Mouse (Mus musculus) cerebellum, adult 8-10 months (tissue): ENCODE data around the gene Lcor.

Experiments
- DNase-seq: peaks from one replicate; pipeline ENCODE4 v3.0.0; 2022

Lcor gene

GRCm38 (mm10) chr19:41482190-41482908 is at the start of gene Lcor:
TSS of gene Lcor (plus strand) at chr19:41482637.
- DNase-seq, result peak; percentile 83

- DNase-seq, result no peak
Measured at GRCm38 (mm10) chr19:41435366-41435765, 47.1 kb upstream of the Lcor start.

GRCm38 (mm10) chr19:41436461-41436860 is 46.0 kb upstream of the Lcor start:
- no peak for DNase-seq

GRCm38 (mm10) chr19:41438953-41439352 is 43.5 kb upstream of the Lcor start:
- peak; percentile 36 for DNase-seq

GRCm38 (mm10) chr19:41441446-41441845 is 41.0 kb upstream of the Lcor start:
- no peak for DNase-seq

GRCm38 (mm10) chr19:41441911-41442607 is 40.4 kb upstream of the Lcor start:
- peak; percentile 9 for DNase-seq

- peak; percentile 23 for DNase-seq
Measured at GRCm38 (mm10) chr19:41442608-41442969, 39.8 kb upstream of the Lcor start.

- no peak for DNase-seq
Measured at GRCm38 (mm10) chr19:41444491-41444890, 37.9 kb upstream of the Lcor start.

- no peak for DNase-seq
Measured at GRCm38 (mm10) chr19:41445013-41445610, 37.3 kb upstream of the Lcor start.

- DNase-seq, result no peak
Measured at GRCm38 (mm10) chr19:41445723-41446122, 36.7 kb upstream of the Lcor start.

GRCm38 (mm10) chr19:41447166-41447565 is 35.3 kb upstream of the Lcor start:
- no peak for DNase-seq

- no peak for DNase-seq
Measured at GRCm38 (mm10) chr19:41447760-41448159, 34.7 kb upstream of the Lcor start.

- no peak for DNase-seq
Measured at GRCm38 (mm10) chr19:41449415-41450075, 32.9 kb upstream of the Lcor start.

GRCm38 (mm10) chr19:41452166-41452565 is 30.3 kb upstream of the Lcor start:
- no peak for DNase-seq

- DNase-seq, result no peak
Measured at GRCm38 (mm10) chr19:41454601-41455000, 27.8 kb upstream of the Lcor start.

GRCm38 (mm10) chr19:41455091-41455626 is 27.3 kb upstream of the Lcor start:
- DNase-seq, result no peak

GRCm38 (mm10) chr19:41457181-41457580 is 25.3 kb upstream of the Lcor start:
- no peak for DNase-seq

GRCm38 (mm10) chr19:41462166-41462735 is 20.2 kb upstream of the Lcor start:
- no peak for DNase-seq

GRCm38 (mm10) chr19:41463841-41464240 is 18.6 kb upstream of the Lcor start:
- no peak for DNase-seq

GRCm38 (mm10) chr19:41466475-41466874 is 16.0 kb upstream of the Lcor start:
- no peak for DNase-seq

GRCm38 (mm10) chr19:41473566-41474135 is 8.8 kb upstream of the Lcor start:
- DNase-seq, result no peak

- no peak for DNase-seq
Measured at GRCm38 (mm10) chr19:41474943-41475342, 7.5 kb upstream of the Lcor start.
